Mouse (Mus musculus): Measurements from ENCODE around the gene Ctf2. TPM values are rescaled to one million over a fixed set of nuclear protein-coding genes. Genes with fewer than 3 reads are reported as not detected.
A peak's percentile ranks its signal among the peaks of the same experiment; 100 is the strongest.

Ctf2 gene
- total and polyA plus RNA-seq, 2 experiments from 2014 or later, result not detected

- Histone ChIP-seq H3K4me3 (ENCODE audit: low read depth, low read length) (no peak overlapping the region), H3K36me3 (ENCODE audit: insufficient read depth, low read length) (peaks cover 48% of the 10 kb centered on the region), H3K4me1 (ENCODE audit: insufficient read depth, low read length) (no peaks in the 10 kb centered on the region; the same call in 1 of the 2 replicates), H3K4me2 (ENCODE audit: low read depth, low read length, poor library complexity, severe bottlenecking) (no peak overlapping the region), H3K27ac (ENCODE audit: low read depth, low read length) (no peak overlapping the region), H3K27me3 (ENCODE audit: insufficient read depth, low read length) (no peaks in the 10 kb centered on the region), H3K9ac (replicated peaks; ENCODE audit: low read length, poor library complexity, severe bottlenecking) (no peak overlapping the region), H3K9me3 (ENCODE audit: low read length) (no peaks in the 10 kb centered on the region)
- WGBS, result 93% methylated on average over 4 of the region's 4 CpGs
- ATAC-seq (ENCODE audit: low FRiP score) (no peak), DNase-seq (ENCODE audit: low spot score) (no peak)
- TF ChIP-seq CTCF (IDR thresholded peaks at IDR 0.05), result no peak
Observed at GRCm38 (mm10) chr7:127763642-127764041, 31.7 kb upstream of the Ctf2 start.

- H3K4me2 ChIP-seq (ENCODE audit: low read depth, low read length, poor library complexity, severe bottlenecking), result no peak overlapping the region
- DNase-seq (ENCODE audit: low spot score) (peak; percentile 67), ATAC-seq (ENCODE audit: low FRiP score) (no peak)
- peaks cover 47% of the 10 kb centered on the region for H3K36me3 ChIP-seq (ENCODE audit: insufficient read depth, low read length)
- no peak overlapping the region for H3K27ac ChIP-seq (ENCODE audit: low read depth, low read length)
- H3K9me3 ChIP-seq (ENCODE audit: low read length), result no peaks in the 10 kb centered on the region
- no peak overlapping the region for H3K9ac ChIP-seq (replicated peaks; ENCODE audit: low read length, poor library complexity, severe bottlenecking)
- H3K4me1 ChIP-seq (ENCODE audit: insufficient read depth, low read length), result no peaks in the 10 kb centered on the region; the same call in 1 of the 2 replicates
- WGBS, result 34% methylated on average over 7 of the region's 7 CpGs
- TF ChIP-seq CTCF (IDR thresholded peaks at IDR 0.05), result peak; percentile 84
- no peaks in the 10 kb centered on the region for H3K27me3 ChIP-seq (ENCODE audit: insufficient read depth, low read length)
- no peak overlapping the region for H3K4me3 ChIP-seq (ENCODE audit: low read depth, low read length)
Observed at GRCm38 (mm10) chr7:127761026-127761425, 29.1 kb upstream of the Ctf2 start.

- H3K4me3 ChIP-seq (ENCODE audit: low read depth, low read length), result no peak overlapping the region
- no peak overlapping the region for H3K9ac ChIP-seq (replicated peaks; ENCODE audit: low read length, poor library complexity, severe bottlenecking)
- DNase-seq (ENCODE audit: low spot score) (no peak), ATAC-seq (ENCODE audit: low FRiP score) (no peak)
- peaks cover 42% of the 10 kb centered on the region for H3K36me3 ChIP-seq (ENCODE audit: insufficient read depth, low read length)
- no peaks in the 10 kb centered on the region; the same call in 1 of the 2 replicates for H3K4me1 ChIP-seq (ENCODE audit: insufficient read depth, low read length)
- 88% methylated on average over 3 of the region's 3 CpGs for WGBS
- no peak for TF ChIP-seq CTCF (IDR thresholded peaks at IDR 0.05)
- no peak overlapping the region for H3K27ac ChIP-seq (ENCODE audit: low read depth, low read length)
- H3K27me3 ChIP-seq (ENCODE audit: insufficient read depth, low read length), result no peaks in the 10 kb centered on the region
- H3K4me2 ChIP-seq (ENCODE audit: low read depth, low read length, poor library complexity, severe bottlenecking), result no peak overlapping the region
- no peaks in the 10 kb centered on the region for H3K9me3 ChIP-seq (ENCODE audit: low read length)
Observed at GRCm38 (mm10) chr7:127760478-127760877, 28.5 kb upstream of the Ctf2 start.

- Histone ChIP-seq H3K27me3 (ENCODE audit: insufficient read depth, low read length) (no peaks in the 10 kb centered on the region), H3K9ac (replicated peaks; ENCODE audit: low read length, poor library complexity, severe bottlenecking) (no peak overlapping the region), H3K9me3 (ENCODE audit: low read length) (no peaks in the 10 kb centered on the region), H3K27ac (ENCODE audit: low read depth, low read length) (no peak overlapping the region), H3K4me3 (ENCODE audit: low read depth, low read length) (no peak overlapping the region), H3K36me3 (ENCODE audit: insufficient read depth, low read length) (peaks cover 41% of the 10 kb centered on the region), H3K4me2 (ENCODE audit: low read depth, low read length, poor library complexity, severe bottlenecking) (no peak overlapping the region), H3K4me1 (ENCODE audit: insufficient read depth, low read length) (no peaks in the 10 kb centered on the region; the same call in 1 of the 2 replicates)
- TF ChIP-seq CTCF (IDR thresholded peaks at IDR 0.05), result no peak
- DNase-seq (ENCODE audit: low spot score), result no peak
- ATAC-seq (ENCODE audit: low FRiP score), result no peak
- WGBS, result 79% methylated on average over 6 of the region's 6 CpGs
Observed at GRCm38 (mm10) chr7:127759716-127760115, 27.8 kb upstream of the Ctf2 start.

GRCm38 (mm10) chr7:127753741-127754140 is 21.8 kb upstream of the Ctf2 start:
- Histone ChIP-seq H3K9ac (replicated peaks; ENCODE audit: low read length, poor library complexity, severe bottlenecking) (no peak overlapping the region), H3K36me3 (ENCODE audit: insufficient read depth, low read length) (peaks cover 70% of the 10 kb centered on the region), H3K27ac (ENCODE audit: low read depth, low read length) (no peak overlapping the region), H3K4me3 (ENCODE audit: low read depth, low read length) (no peak overlapping the region), H3K27me3 (ENCODE audit: insufficient read depth, low read length) (no peaks in the 10 kb centered on the region), H3K9me3 (ENCODE audit: low read length) (no peaks in the 10 kb centered on the region), H3K4me1 (ENCODE audit: insufficient read depth, low read length) (no peaks in the 10 kb centered on the region; the same call in 1 of the 2 replicates), H3K4me2 (ENCODE audit: low read depth, low read length, poor library complexity, severe bottlenecking) (no peak overlapping the region)
- ATAC-seq (ENCODE audit: low FRiP score) (no peak), DNase-seq (ENCODE audit: low spot score) (no peak)
- WGBS, result 93% methylated on average over 7 of the region's 7 CpGs
- no peak for TF ChIP-seq CTCF (IDR thresholded peaks at IDR 0.05)

GRCm38 (mm10) chr7:127753158-127753557 is 21.2 kb upstream of the Ctf2 start:
- no peak overlapping the region for H3K4me2 ChIP-seq (ENCODE audit: low read depth, low read length, poor library complexity, severe bottlenecking)
- H3K27me3 ChIP-seq (ENCODE audit: insufficient read depth, low read length), result no peaks in the 10 kb centered on the region
- no peak for DNase-seq (ENCODE audit: low spot score)
- no peak for ATAC-seq (ENCODE audit: low FRiP score)
- H3K27ac ChIP-seq (ENCODE audit: low read depth, low read length), result no peak overlapping the region
- H3K36me3 ChIP-seq (ENCODE audit: insufficient read depth, low read length), result peaks cover 68% of the 10 kb centered on the region
- no peak overlapping the region for H3K4me3 ChIP-seq (ENCODE audit: low read depth, low read length)
- no peak overlapping the region for H3K9ac ChIP-seq (replicated peaks; ENCODE audit: low read length, poor library complexity, severe bottlenecking)
- no peaks in the 10 kb centered on the region for H3K9me3 ChIP-seq (ENCODE audit: low read length)
- no peak for TF ChIP-seq CTCF (IDR thresholded peaks at IDR 0.05)
- H3K4me1 ChIP-seq (ENCODE audit: insufficient read depth, low read length), result no peaks in the 10 kb centered on the region; the same call in 1 of the 2 replicates
- WGBS, result 76% methylated on average over 5 of the region's 5 CpGs

Data from midbrain, postnatal 0 days (tissue).